Mouse (Mus musculus) intestine, embryonic 15.5 days (tissue): ENCODE results near the gene Isl2. TPM values are rescaled to one million over a fixed set of nuclear protein-coding genes. Genes with fewer than 3 reads are reported as not detected.

Source experiments
- ATAC-seq: fragments of 200-750 bp; cut with Nextera tagmentation; 2 replicates; pipeline ENCODE4 v1.8.0; 2017; ENCODE audit warnings: moderate TSS enrichment, moderate library complexity
- H3K27ac ChIP-seq: fragments of 300-500 bp; sonication (generic); 2 replicates; pipeline ENCODE4 v1.5.1; 2015; ENCODE audit warnings: mild to moderate bottlenecking, inconsistent platforms
- H3K27me3 ChIP-seq: fragments of 300-500 bp; sonication (generic); replicated peaks from 2 replicates; pipeline ENCODE4 v1.6.1; 2015; ENCODE audit warnings: inconsistent platforms
- H3K36me3 ChIP-seq: fragments of 300-500 bp; sonication (generic); 2 replicates; pipeline ENCODE4 v1.6.1; 2015; ENCODE audit warnings: inconsistent platforms
- H3K4me1 ChIP-seq: fragments of 300-500 bp; sonication (generic); replicated peaks from 2 replicates; pipeline ENCODE4 v1.6.1; 2015; ENCODE audit warnings: inconsistent platforms
- H3K4me2 ChIP-seq: fragments of 300-500 bp; sonication (generic); replicated peaks from 2 replicates; pipeline ENCODE4 v1.6.1; 2015; ENCODE audit warnings: mild to moderate bottlenecking, inconsistent platforms
- H3K4me3 ChIP-seq: fragments of 300-500 bp; sonication (generic); replicated peaks from 2 replicates; pipeline ENCODE4 v1.5.1; 2015; ENCODE audit warnings: inconsistent platforms
- H3K9ac ChIP-seq: fragments of 300-500 bp; sonication (generic); 2 replicates; pipeline ENCODE4 v1.6.1; 2015; ENCODE audit warnings: inconsistent platforms
- H3K9me3 ChIP-seq: fragments of 300-500 bp; sonication (generic); 2 replicates; pipeline ENCODE4 v1.6.1; 2016; ENCODE audit warnings: inconsistent platforms
- WGBS: fragments of 180-500 bp; shearing (Covaris S2); methylation state at CpG from one replicate; pipeline ENCODE4 v1.1.7; 2015; 5-methylcytosine and 5-hydroxymethylcytosine counted together
- polyA plus RNA-seq: library from polyadenylated mRNA; unstranded; fragments of >200 nt; fragmentation: Nextera tagmentation; extraction: Ambion mirVana; gene quantifications from 2 replicates; pipeline ENCODE4 v1.2.1, GENCODE M21; 2015

Isl2 gene
- polyA plus RNA-seq, result 3.3 and 3.7 TPM in 2 replicates

DNA sequence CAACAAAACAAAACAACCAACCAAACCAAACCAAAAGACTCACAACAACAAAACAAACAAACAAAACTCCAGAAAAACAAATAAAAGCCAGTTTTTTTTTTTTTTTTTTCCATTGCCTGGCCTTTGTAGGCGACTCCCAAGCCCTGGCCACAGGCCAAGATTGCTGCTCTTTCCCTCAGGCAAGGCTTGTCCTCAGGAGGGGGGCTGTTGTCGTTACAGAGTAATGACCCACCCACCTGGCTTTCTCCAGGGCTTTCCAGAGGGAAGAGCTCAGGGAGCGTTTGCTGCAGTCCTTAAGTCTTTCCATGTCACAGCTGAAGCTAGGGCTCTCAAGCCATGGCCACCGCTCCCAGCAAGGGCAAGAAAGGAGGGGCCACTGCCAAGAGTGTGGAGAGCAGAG, at the start of gene Isl2:
TSS of gene Isl2 (plus strand) at position 296 of the 400 bp plus-strand sequence.
- Histone ChIP-seq H3K9ac (peak within 1 kb of the TSS; percentile 22; the same call in 1 of the 2 replicates), H3K4me3 (peak within 1 kb of the TSS; percentile 46), H3K4me1 (peaks cover 25% of the 10 kb centered on the region), H3K27me3 (peaks cover 39% of the 10 kb centered on the region), H3K36me3 (no peaks in the 10 kb centered on the region), H3K4me2 (peak within 1 kb of the TSS; percentile 78), H3K27ac (no peak within 1 kb of the TSS), H3K9me3 (no peaks in the 10 kb centered on the region)
- 30% methylated on average over 4 of the region's 4 CpGs for WGBS
- ATAC-seq, result no peak

GRCm38 (mm10) chr9:55507922-55508321, 30.6 kb upstream of the Isl2 start:
- Histone ChIP-seq H3K4me2 (no peak overlapping the region), H3K4me1 (no peaks in the 10 kb centered on the region), H3K27me3 (no peaks in the 10 kb centered on the region), H3K9me3 (no peaks in the 10 kb centered on the region), H3K4me3 (no peak overlapping the region), H3K36me3 (no peaks in the 10 kb centered on the region), H3K9ac (no peak overlapping the region), H3K27ac (no peak overlapping the region)
- ATAC-seq, result no peak
- 68% methylated on average over 3 of the region's 3 CpGs for WGBS

- H3K9ac ChIP-seq, result no peak overlapping the region
- no peaks in the 10 kb centered on the region for H3K4me1 ChIP-seq
- H3K36me3 ChIP-seq, result no peaks in the 10 kb centered on the region
- H3K4me2 ChIP-seq, result no peak overlapping the region
- no peak for ATAC-seq
- WGBS, result 81% methylated on average over 4 of the region's 4 CpGs
- no peaks in the 10 kb centered on the region for H3K27me3 ChIP-seq
- no peaks in the 10 kb centered on the region for H3K9me3 ChIP-seq
- H3K4me3 ChIP-seq, result no peak overlapping the region
- no peak overlapping the region for H3K27ac ChIP-seq
Observed at GRCm38 (mm10) chr9:55508701-55509100, 29.8 kb upstream of the Isl2 start.

- H3K4me2 ChIP-seq, result no peak overlapping the region
- no peak overlapping the region for H3K9ac ChIP-seq
- no peaks in the 10 kb centered on the region for H3K4me1 ChIP-seq
- ATAC-seq, result no peak
- no peaks in the 10 kb centered on the region for H3K9me3 ChIP-seq
- 80% methylated on average over 1 of the region's 1 CpGs for WGBS
- H3K36me3 ChIP-seq, result no peaks in the 10 kb centered on the region
- no peaks in the 10 kb centered on the region for H3K27me3 ChIP-seq
- no peak overlapping the region for H3K27ac ChIP-seq
- no peak overlapping the region for H3K4me3 ChIP-seq
Observed at GRCm38 (mm10) chr9:55509731-55510130, 28.7 kb upstream of the Isl2 start.

- H3K4me2 ChIP-seq, result peak overlapping the region; percentile 69
- H3K4me3 ChIP-seq, result peak overlapping the region; percentile 92
- no peak for ATAC-seq
- H3K27ac ChIP-seq, result no peak overlapping the region
- no peak overlapping the region for H3K9ac ChIP-seq
- 78% methylated on average over 10 of the region's 10 CpGs for WGBS
- H3K4me1 ChIP-seq, result no peaks in the 10 kb centered on the region
- H3K9me3 ChIP-seq, result no peaks in the 10 kb centered on the region
- no peaks in the 10 kb centered on the region for H3K36me3 ChIP-seq
- H3K27me3 ChIP-seq, result no peaks in the 10 kb centered on the region
Observed at GRCm38 (mm10) chr9:55510651-55511235, 27.7 kb upstream of the Isl2 start.

DNA sequence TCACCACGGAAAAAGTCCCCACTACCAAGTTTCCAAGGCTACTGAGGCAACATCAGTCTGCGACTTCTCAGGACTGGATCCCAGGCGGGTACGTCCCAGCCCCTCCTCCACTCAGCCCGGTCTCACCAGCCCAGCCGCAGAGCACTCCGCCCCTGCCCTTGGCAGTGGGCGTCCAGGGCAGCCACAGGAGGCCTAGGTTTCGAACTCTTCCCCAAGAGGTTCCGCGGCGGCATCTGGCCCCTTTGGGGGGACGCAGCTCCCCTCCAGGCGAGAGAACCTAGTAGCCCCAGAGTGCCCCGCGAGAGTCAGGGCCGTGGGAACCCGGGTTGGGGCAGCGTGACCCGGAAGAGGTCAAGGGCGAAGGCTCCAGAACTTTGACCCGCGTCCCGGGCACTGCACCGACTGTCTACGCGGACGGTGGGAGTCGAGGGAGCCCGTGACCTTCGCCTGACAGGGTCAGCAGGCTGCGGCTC, 26.9 kb upstream of the Isl2 start:
- peak; percentile 80 for ATAC-seq
- WGBS, result under 1% methylated on average over 32 of the region's 32 CpGs
- no peaks in the 10 kb centered on the region for H3K27me3 ChIP-seq
- peak overlapping the region; percentile 97 for H3K9ac ChIP-seq
- H3K4me1 ChIP-seq, result no peaks in the 10 kb centered on the region
- no peaks in the 10 kb centered on the region for H3K36me3 ChIP-seq
- H3K27ac ChIP-seq, result peak overlapping the region; percentile 91
- peak overlapping the region; percentile 92 for H3K4me3 ChIP-seq
- no peaks in the 10 kb centered on the region for H3K9me3 ChIP-seq
- H3K4me2 ChIP-seq, result peak overlapping the region; percentile 69

- peak; percentile 99 for ATAC-seq
- Histone ChIP-seq H3K9ac (peak within 1 kb of the TSS; percentile 97), H3K4me3 (peak within 1 kb of the TSS; percentile 92), H3K27ac (peak within 1 kb of the TSS; percentile 91), H3K4me1 (no peaks in the 10 kb centered on the region), H3K9me3 (no peaks in the 10 kb centered on the region), H3K27me3 (no peaks in the 10 kb centered on the region), H3K36me3 (no peaks in the 10 kb centered on the region), H3K4me2 (peak within 1 kb of the TSS; percentile 69)
- WGBS, result under 1% methylated on average over 47 of the region's 47 CpGs
Observed at GRCm38 (mm10) chr9:55512027-55512543, 26.4 kb upstream of the Isl2 start, which contains the start of gene Etfa. TSS of gene Etfa (minus strand) at chr9:55512243.

GRCm38 (mm10) chr9:55525716-55526115, 12.8 kb upstream of the Isl2 start:
- WGBS, result 61% methylated on average over 4 of the region's 4 CpGs
- no peak overlapping the region for H3K4me3 ChIP-seq
- no peaks in the 10 kb centered on the region for H3K36me3 ChIP-seq
- H3K9me3 ChIP-seq, result no peaks in the 10 kb centered on the region
- H3K4me2 ChIP-seq, result no peak overlapping the region
- H3K27ac ChIP-seq, result no peak overlapping the region
- no peak for ATAC-seq
- no peaks in the 10 kb centered on the region for H3K27me3 ChIP-seq
- H3K4me1 ChIP-seq, result no peaks in the 10 kb centered on the region
- no peak overlapping the region for H3K9ac ChIP-seq

GRCm38 (mm10) chr9:55535907-55536306, 2.6 kb upstream of the Isl2 start:
- Histone ChIP-seq H3K27me3 (peaks cover 24% of the 10 kb centered on the region), H3K36me3 (no peaks in the 10 kb centered on the region), H3K4me3 (no peak overlapping the region), H3K4me2 (no peak overlapping the region), H3K9ac (no peak overlapping the region), H3K4me1 (peaks cover 12% of the 10 kb centered on the region), H3K27ac (no peak overlapping the region), H3K9me3 (no peaks in the 10 kb centered on the region)
- whole genome bisulfite sequencing, result 27% methylated on average over 3 of the region's 3 CpGs
- no peak for ATAC-seq

DNA sequence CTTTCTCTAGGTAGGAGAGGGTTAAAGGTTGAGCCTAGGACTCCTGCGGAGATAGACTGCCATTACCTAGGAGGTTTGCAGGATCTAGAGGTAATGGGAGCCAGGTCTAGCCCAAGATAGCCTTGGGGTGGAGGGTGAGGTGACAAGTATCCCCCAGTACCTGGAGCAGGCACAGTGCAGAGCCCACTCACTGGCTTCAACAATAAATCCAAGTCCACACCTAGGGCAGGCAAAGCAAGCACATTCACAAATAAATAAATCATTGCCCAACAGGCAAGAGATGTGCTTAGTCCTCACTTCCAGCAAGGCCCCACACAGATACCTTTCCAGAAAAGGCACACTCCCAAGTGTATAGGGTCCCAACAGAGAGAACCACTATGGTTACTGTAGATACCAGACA, 534 bp downstream of the Isl2 start:
- Histone ChIP-seq H3K36me3 (no peaks in the 10 kb centered on the region), H3K4me3 (no peak overlapping the region), H3K4me2 (peak overlapping the region; percentile 78; the same call in 1 of the 2 replicates), H3K9me3 (no peaks in the 10 kb centered on the region), H3K4me1 (peaks cover 30% of the 10 kb centered on the region), H3K27ac (no peak overlapping the region), H3K27me3 (peaks cover 45% of the 10 kb centered on the region), H3K9ac (no peak overlapping the region)
- no peak for ATAC-seq
- 33% methylated on average over 1 of the region's 1 CpGs for WGBS

DNA sequence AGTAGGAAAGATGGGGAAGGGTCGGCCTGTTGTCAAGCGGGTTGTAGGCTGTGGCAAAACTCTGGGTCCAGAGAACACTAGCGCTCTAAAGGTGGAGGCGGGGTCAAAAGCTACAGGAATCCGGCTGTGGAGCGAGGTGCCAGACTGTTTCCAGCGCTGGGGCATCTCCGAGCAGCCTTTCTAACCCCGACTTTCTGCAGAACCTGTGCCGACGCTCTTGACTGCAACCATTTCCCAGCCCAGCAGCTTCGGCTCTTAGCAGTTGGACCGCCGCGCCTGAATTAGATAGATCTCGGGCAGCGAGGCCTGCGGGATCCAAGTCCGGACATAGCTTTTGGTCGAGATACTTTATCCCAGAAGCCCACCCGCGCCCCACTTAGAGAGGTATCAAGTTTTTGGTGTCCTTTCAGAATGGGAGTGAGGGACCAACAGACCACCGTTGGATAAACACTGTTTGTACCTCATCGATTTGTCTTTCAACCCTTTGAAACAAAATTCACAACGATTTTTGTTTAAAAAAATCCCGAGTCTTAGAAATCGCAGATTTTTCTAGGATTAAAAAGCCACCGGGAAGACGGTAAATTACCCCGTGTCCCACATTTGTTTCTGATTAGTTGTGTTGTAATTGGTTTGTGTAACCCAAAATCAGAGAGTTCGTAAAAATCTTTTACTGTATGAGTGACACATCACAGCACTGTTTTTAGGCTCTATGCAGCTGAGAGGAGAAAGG, 1.4 kb downstream of the Isl2 start:
- H3K36me3 ChIP-seq, result no peaks in the 10 kb centered on the region
- H3K4me1 ChIP-seq, result peaks cover 37% of the 10 kb centered on the region
- H3K27me3 ChIP-seq, result peaks cover 49% of the 10 kb centered on the region
- peak overlapping the region; percentile 22; the same call in 1 of the 2 replicates for H3K9ac ChIP-seq
- no peaks in the 10 kb centered on the region for H3K9me3 ChIP-seq
- no peak overlapping the region for H3K27ac ChIP-seq
- H3K4me3 ChIP-seq, result peak overlapping the region; percentile 46
- ATAC-seq, result no peak
- 3% methylated on average over 31 of the region's 31 CpGs for WGBS
- peak overlapping the region; percentile 78 for H3K4me2 ChIP-seq

DNA sequence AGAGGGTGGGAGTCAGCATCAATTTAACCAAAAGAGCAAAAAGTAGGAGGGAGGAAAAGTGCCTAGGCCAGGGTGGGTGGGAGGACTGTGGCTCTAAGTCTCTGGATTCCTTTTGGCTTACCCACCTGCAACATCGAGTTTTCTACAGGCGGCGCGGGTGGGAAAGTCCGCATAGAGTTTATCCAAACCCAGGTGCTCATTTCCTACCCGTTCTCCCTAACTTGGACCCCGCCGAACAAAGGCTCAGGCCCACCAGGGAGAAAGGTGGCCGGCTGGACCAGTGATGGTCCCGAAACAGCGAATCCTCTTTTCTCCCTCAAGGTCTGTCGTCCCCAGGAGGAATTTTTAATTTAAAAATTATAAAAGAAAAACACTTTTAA, 1.9 kb downstream of the Isl2 start:
- H3K36me3 ChIP-seq, result no peaks in the 10 kb centered on the region
- peaks cover 55% of the 10 kb centered on the region for H3K27me3 ChIP-seq
- peak overlapping the region; percentile 78 for H3K4me2 ChIP-seq
- H3K9ac ChIP-seq, result peak overlapping the region; percentile 28
- H3K9me3 ChIP-seq, result no peaks in the 10 kb centered on the region
- peak overlapping the region; percentile 46 for H3K4me3 ChIP-seq
- WGBS, result under 1% methylated on average over 12 of the region's 12 CpGs
- H3K27ac ChIP-seq, result no peak overlapping the region; the same call in 1 of the 2 replicates
- peak; percentile 1; the same call in 1 of the 2 replicates for ATAC-seq
- peaks cover 42% of the 10 kb centered on the region for H3K4me1 ChIP-seq
